Mouse (Mus musculus) hindbrain, embryonic 16.5 days (tissue): ENCODE data around the gene Hmgb2. TPM values are rescaled to one million over a fixed set of nuclear protein-coding genes. Genes with fewer than 3 reads are reported as not detected.

Source experiments
- ATAC-seq: fragments of 200-750 bp; cut with Nextera tagmentation; 2 replicates; pipeline ENCODE4 v1.8.0; 2017; ENCODE audit warnings: moderate TSS enrichment, moderate library complexity
- H3K27ac ChIP-seq: fragments of 300-500 bp; sonication (generic); 2 replicates; pipeline ENCODE4 v1.5.1; 2014; ENCODE audit warnings: low read depth, mild to moderate bottlenecking, control low read depth, low read length, moderate library complexity
- H3K27me3 ChIP-seq: fragments of 300-500 bp; sonication (generic); replicated peaks from 2 replicates; pipeline ENCODE4 v1.6.1; 2014; ENCODE audit warnings: low read length; ENCODE audit not compliant: control insufficient read depth, insufficient read depth
- H3K36me3 ChIP-seq: fragments of 300-500 bp; sonication (generic); 2 replicates; pipeline ENCODE4 v1.6.1; 2014; ENCODE audit warnings: mild to moderate bottlenecking, low read length, moderate library complexity, mixed read lengths; ENCODE audit not compliant: control insufficient read depth, insufficient read depth
- H3K4me1 ChIP-seq: fragments of 300-500 bp; sonication (generic); 2 replicates; pipeline ENCODE4 v1.6.1; 2014; ENCODE audit warnings: low read depth, low read length; ENCODE audit not compliant: control insufficient read depth, insufficient read depth
- H3K4me2 ChIP-seq: fragments of 300-500 bp; sonication (generic); 2 replicates; pipeline ENCODE4 v1.6.1; 2014; ENCODE audit warnings: mild to moderate bottlenecking, low read length, control low read depth, moderate library complexity
- H3K4me3 ChIP-seq: fragments of 300-500 bp; sonication (generic); 2 replicates; pipeline ENCODE4 v1.5.1; 2014; ENCODE audit warnings: mild to moderate bottlenecking, low read length, control low read depth, moderate library complexity
- H3K9ac ChIP-seq: fragments of 300-500 bp; sonication (generic); 2 replicates; pipeline ENCODE4 v1.6.1; 2014; ENCODE audit warnings: low read depth, mild to moderate bottlenecking, control low read depth, low read length, moderate library complexity
- H3K9me3 ChIP-seq: fragments of 300-500 bp; sonication (generic); 2 replicates; pipeline ENCODE4 v1.6.1; 2014; ENCODE audit warnings: mild to moderate bottlenecking, low read length, moderate library complexity; ENCODE audit not compliant: control insufficient read depth
- WGBS: fragments of 180-500 bp; shearing (Covaris S2); extraction: QIAGEN DNeasy Blood & Tissue Kit; methylation state at CpG from one replicate; pipeline ENCODE4 v1.1.7; 2014; 5-methylcytosine and 5-hydroxymethylcytosine counted together
- polyA plus RNA-seq: library from polyadenylated mRNA; unstranded; fragments of >200 nt; fragmentation: Nextera tagmentation; extraction: Ambion mirVana; gene quantifications from 2 replicates; pipeline ENCODE4 v1.2.1, GENCODE M21; 2015

Hmgb2 gene
- polyA plus RNA-seq, 1 experiment from 2014 or later: 67.4 TPM

DNA sequence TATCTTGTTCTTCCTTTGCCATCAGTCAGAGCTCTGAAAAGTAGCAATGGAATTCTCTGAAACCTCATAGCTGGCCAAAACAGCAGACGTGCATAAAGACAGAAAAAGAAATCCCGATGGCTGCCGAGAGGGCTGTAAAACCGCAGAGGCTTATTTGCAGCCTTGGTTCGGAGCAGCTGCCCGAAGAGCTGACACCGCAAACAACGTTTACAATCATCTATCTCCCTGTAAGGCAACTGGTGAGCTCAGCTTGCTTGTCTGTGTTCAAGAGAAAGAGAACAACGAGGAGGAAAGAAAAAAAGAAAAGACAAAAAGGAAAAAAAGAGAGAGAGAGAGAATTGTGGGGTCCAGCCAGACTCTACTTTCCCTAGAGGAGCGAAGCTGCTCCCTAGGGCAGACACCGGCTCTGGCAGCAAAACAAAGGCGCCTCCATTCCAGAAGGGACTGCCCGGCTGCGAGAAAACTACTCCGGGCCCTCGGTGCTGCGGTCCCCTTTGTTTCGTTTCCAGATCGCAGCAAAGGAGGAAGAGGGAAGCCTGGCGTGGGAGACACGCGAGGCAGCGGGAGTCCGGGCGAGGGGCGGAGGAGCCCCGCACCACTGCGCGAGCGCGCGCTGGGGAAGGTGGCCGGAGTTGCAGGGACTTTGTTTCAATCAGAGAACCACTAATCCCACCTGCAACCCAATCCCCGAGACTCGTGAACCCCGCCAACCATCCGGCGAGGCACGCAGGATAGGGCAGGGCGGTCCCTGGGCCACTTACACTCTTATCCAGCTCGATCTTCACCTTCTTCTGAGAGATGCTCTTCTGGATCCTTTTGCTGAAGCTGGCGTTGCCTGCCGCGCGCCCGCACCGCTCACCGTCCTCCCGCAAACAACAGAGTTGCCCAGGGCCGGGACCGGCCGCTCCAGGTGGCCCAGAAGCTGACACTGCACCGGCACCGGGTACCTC lies 24.9 kb upstream of the Hmgb2 start:
- Histone ChIP-seq H3K9ac (peak overlapping the region; percentile 87), H3K4me2 (peak overlapping the region; percentile 81), H3K27me3 (no peaks in the 10 kb centered on the region), H3K4me3 (peak overlapping the region; percentile 96), H3K27ac (peak overlapping the region; percentile 96), H3K36me3 (peaks cover 3% of the 10 kb centered on the region; the same call in 1 of the 2 replicates), H3K4me1 (peaks cover 6% of the 10 kb centered on the region), H3K9me3 (no peaks in the 10 kb centered on the region)
- peak; percentile 63 for ATAC-seq
- under 1% methylated on average over 53 of the region's 54 CpGs for WGBS

DNA sequence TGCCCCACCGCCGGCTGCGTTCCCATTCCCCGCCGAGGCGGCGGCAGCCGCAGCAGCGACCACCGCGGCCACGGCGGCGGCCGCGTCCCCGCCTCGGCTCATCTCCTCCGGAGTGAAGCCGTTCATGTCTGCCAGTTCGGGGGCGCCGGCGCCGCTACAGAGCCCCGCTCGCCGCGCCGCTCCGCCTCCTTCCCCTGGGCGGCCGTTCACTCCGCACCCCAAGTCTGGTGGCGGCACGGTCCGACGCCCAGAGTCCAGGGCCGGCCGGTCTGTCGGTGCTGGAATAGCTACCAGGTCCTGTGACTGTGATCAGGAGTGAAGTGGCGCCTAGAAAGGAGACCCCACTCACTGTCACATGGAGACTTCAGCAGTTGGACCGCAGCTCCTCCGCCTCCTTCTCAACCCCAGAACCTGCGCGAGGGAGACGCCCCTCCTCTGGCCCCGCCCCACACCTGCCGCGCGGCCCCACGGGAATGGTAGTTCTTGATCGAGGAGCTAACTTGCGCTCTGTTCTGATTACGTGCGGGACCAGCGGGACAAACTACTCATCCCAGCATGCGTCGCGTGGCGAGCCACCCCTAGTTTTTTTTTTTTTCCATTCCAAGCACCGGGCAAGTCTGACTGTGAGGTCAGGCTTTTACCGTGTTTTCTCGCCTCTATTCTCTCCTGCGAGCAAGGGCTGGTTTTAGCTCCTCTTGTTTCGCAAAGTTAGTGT lies 24.1 kb upstream of the Hmgb2 start, which contains the start of gene Sap30:
Gene Sap30, minus strand, starts transcription at position 420 of the 715 bp plus-strand sequence.
- Histone ChIP-seq H3K27me3 (no peaks in the 10 kb centered on the region), H3K4me2 (peak within 1 kb of the TSS; percentile 81), H3K9ac (peak within 1 kb of the TSS; percentile 87), H3K27ac (peak within 1 kb of the TSS; percentile 96), H3K36me3 (no peaks in the 10 kb centered on the region), H3K4me1 (peaks cover 6% of the 10 kb centered on the region), H3K9me3 (no peaks in the 10 kb centered on the region), H3K4me3 (peak within 1 kb of the TSS; percentile 96)
- under 1% methylated on average over 61 of the region's 66 CpGs for WGBS
- ATAC-seq: peak; percentile 97

DNA sequence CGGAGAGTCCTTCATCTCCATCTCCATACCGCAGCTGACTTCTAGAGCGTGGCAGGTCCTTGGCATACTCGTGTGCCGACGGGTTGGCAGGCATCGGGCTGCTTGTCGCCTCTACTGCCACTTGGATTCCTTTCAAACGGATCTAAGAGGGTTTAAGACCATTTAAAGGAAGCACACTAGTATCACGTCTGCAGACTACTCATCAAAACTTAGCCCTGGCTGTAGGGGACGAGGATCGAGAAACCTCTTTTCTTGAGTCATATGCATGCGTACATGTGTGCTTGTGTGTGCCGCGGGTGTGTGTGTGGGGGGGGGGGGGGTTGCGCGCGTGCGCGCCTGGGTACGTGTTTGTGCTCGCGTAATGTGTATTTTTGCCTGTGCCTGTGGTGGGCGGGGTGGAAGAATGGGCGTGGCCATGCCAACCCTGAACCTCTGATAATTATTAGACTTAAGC lies 23.4 kb upstream of the Hmgb2 start:
- peak overlapping the region; percentile 96 for H3K4me3 ChIP-seq
- under 1% methylated on average over 25 of the region's 25 CpGs for WGBS
- H3K4me2 ChIP-seq: peak overlapping the region; percentile 81
- H3K36me3 ChIP-seq: no peaks in the 10 kb centered on the region
- H3K9me3 ChIP-seq: no peaks in the 10 kb centered on the region
- H3K4me1 ChIP-seq: peaks cover 6% of the 10 kb centered on the region
- peak overlapping the region; percentile 65 for H3K9ac ChIP-seq
- peak; percentile 40 for ATAC-seq
- no peaks in the 10 kb centered on the region for H3K27me3 ChIP-seq
- H3K27ac ChIP-seq: peak overlapping the region; percentile 96

DNA sequence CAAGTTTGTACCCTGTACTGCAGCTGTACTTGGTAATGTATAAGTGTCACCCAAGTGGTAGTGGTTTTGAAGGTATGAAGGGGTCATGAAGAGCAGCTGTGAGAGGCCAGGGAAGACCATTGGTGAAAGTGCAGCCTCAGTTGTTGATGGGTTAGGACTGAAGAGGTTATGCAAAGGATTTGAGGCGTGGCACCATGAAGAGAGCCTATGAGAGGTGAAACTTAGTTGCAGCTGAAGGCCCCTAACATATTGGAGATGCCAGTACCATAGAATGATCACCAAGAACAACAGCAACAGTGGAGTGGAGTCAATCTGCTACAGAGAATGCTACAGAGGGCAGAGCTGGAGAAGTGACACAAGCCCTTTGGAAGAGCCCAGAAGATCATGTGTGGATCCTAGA lies 22.3 kb upstream of the Hmgb2 start:
- Histone ChIP-seq H3K4me1 (peaks cover 6% of the 10 kb centered on the region), H3K36me3 (no peaks in the 10 kb centered on the region), H3K4me3 (no peak overlapping the region), H3K9ac (no peak overlapping the region), H3K4me2 (no peak overlapping the region), H3K27ac (no peak overlapping the region), H3K9me3 (no peaks in the 10 kb centered on the region), H3K27me3 (no peaks in the 10 kb centered on the region)
- WGBS: 100% methylated on average over 1 of the region's 1 CpGs
- no peak for ATAC-seq

DNA sequence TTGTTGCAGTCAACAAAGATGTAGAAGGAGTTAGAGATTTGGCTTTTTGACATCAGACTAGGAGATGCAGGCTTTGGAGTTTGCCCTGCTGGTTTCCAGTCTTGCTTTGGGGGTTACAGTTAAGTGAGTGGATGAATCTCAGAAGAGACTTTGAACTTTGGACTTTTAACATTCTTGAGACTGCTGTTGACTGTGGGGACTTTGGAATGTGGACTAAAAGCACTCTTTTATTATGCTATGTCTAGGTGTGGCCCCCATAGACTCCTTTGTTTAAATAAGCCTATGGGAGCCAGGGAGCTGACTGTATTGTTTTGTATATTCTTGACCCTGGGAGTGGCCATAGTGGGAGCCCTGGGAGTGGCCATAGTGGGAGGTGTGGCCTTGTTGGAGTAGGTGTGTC lies 21.8 kb upstream of the Hmgb2 start:
- Histone ChIP-seq H3K4me3 (no peak overlapping the region), H3K9me3 (no peaks in the 10 kb centered on the region), H3K27ac (no peak overlapping the region), H3K36me3 (no peaks in the 10 kb centered on the region), H3K4me1 (peaks cover 6% of the 10 kb centered on the region), H3K27me3 (no peaks in the 10 kb centered on the region), H3K9ac (no peak overlapping the region), H3K4me2 (no peak overlapping the region)
- ATAC-seq: no peak

DNA sequence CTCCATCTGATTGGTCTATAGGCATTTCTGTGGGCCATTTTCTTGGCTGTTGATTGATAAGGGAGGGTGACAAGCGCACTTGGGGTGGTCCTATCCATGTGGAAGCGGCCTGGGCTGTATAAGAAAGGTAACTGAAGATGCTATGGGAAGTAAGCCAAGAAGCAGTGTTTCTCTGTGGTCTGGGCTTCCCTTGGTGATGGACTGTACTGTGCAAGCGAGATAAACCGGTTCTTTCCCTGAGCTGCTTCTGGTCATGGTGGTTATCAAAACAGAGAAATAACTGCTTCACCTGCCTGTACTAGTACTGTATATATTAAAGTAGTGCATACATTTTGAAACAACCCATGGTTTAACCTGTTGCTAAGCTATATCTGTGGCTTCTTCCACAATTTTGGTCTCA lies 19.8 kb upstream of the Hmgb2 start:
- H3K4me3 ChIP-seq: no peak overlapping the region
- no peaks in the 10 kb centered on the region for H3K4me1 ChIP-seq
- H3K27ac ChIP-seq: no peak overlapping the region
- 95% methylated on average over 4 of the region's 4 CpGs for WGBS
- no peak overlapping the region for H3K9ac ChIP-seq
- no peaks in the 10 kb centered on the region for H3K9me3 ChIP-seq
- no peak overlapping the region for H3K4me2 ChIP-seq
- no peaks in the 10 kb centered on the region for H3K27me3 ChIP-seq
- H3K36me3 ChIP-seq: no peaks in the 10 kb centered on the region
- ATAC-seq: no peak

DNA sequence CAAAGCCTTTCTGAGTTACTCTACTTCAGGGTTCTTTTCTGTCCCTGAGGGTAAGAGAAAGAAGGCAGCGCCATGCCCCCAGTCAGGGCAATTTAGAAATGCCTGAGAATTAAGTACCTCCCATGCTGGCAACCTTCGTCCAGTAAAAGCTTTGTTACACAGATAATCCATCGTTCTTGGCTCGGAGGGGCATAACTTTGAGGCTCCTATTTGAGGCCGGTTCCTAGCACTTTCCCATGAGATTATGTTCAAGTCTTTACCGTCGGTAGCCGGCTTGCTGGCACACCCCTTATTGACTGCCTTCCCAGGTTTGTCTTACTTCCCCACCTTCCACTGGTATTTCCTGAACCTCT lies 13.2 kb upstream of the Hmgb2 start:
- H3K4me3 ChIP-seq: peak overlapping the region; percentile 15

DNA sequence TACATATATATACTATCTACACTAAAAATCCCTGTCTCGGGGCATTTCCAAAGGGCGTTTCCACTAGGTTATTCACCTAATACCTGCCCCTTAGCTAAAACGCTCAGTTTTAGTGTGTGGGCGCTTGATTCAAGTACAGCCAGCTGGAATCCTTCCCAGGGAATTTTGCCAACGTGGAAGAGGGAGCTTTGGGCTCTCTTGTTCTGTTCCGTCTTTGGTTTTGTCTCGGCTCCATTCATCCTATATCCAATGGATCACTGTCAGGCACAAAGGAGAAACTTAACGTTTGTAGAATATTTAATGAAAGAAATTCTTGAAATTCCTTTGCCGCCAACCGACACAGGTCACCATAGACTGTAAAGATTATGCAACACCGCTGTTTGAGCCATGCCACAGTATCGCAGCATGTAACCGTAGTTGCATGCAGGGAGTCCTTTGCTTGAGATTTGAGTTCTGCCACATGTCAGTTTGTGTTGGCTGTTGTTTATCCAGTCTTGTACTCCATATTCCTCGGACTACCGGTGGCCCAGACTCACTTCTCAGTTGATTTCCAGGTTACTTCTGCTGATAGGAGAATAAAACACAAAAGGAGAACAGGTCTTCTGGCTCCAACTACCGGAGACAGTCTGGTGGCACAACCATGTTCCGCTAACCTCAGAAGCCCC lies 12.7 kb upstream of the Hmgb2 start:
- Histone ChIP-seq H3K27ac (no peak overlapping the region), H3K4me1 (no peaks in the 10 kb centered on the region; the same call in 1 of the 2 replicates), H3K4me3 (peak overlapping the region; percentile 15), H3K9me3 (no peaks in the 10 kb centered on the region), H3K4me2 (peak overlapping the region; percentile 50), H3K9ac (no peak overlapping the region; the same call in 1 of the 2 replicates), H3K36me3 (no peaks in the 10 kb centered on the region), H3K27me3 (no peaks in the 10 kb centered on the region; the same call in 1 of the 2 replicates)
- WGBS: 27% methylated on average over 17 of the region's 17 CpGs
- peak; percentile 72 for ATAC-seq

More for the DNA sequence above, 13.2 kb upstream of the Hmgb2 start:
- peak overlapping the region; percentile 50 for H3K4me2 ChIP-seq
- ATAC-seq: peak; percentile 28; the same call in 1 of the 2 replicates
- no peaks in the 10 kb centered on the region for H3K9me3 ChIP-seq
- H3K27ac ChIP-seq: no peak overlapping the region
- no peaks in the 10 kb centered on the region for H3K36me3 ChIP-seq
- no peak overlapping the region; the same call in 1 of the 2 replicates for H3K9ac ChIP-seq
- WGBS: 33% methylated on average over 8 of the region's 8 CpGs
- H3K27me3 ChIP-seq: no peaks in the 10 kb centered on the region; the same call in 1 of the 2 replicates
- H3K4me1 ChIP-seq: no peaks in the 10 kb centered on the region; the same call in 1 of the 2 replicates
